Mouse (Mus musculus): Measurements from ENCODE around the gene Wdr72. TPM values are rescaled to one million over a fixed set of nuclear protein-coding genes. Genes with fewer than 3 reads are reported as not detected.

Wdr72 gene
- total RNA-seq (2014; rRNA removed) = 0.05 TPM in 1 of 2 replicates, not detected in the other
- polyA plus RNA-seq (2015; fragmentation: Nextera tagmentation; extraction: Ambion mirVana) = 0.16 and 0.22 TPM in 2 replicates

DNA sequence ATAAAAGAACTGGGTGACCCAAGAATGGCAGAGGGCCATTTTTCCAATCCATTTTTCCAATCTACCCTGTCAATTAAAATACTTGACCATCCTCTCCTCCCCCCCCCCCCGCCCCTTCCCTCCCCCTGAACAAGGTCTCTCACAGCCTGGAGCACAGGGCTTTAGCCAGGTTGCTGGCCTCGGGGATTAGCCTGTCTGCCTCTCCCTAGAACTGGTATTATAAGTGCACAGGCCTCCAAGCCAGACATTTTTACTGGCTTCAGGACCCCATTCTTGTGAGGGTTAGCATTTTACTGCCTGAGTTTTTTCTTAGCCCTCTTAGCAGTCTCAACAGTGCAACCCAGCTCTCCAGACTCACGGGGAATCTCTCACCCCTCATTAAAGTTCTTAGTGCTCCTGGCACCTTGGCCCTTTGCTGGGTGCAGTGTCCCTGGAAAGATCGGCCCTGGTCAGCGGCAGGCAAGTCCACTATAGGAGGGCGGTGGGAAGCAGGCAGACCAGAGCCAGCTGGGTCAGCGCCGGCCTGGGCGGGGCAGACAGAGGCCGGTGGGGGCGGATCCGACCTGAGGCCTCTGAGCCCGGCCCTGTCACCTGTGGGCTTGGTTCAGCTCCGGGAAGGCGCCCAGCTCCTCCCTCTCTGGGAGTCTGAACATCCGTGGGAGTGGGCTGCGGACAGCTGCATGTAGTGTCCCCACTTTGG lies at the start of gene Wdr72:
Gene Wdr72, plus strand, starts transcription at position 596 of the 700 bp plus-strand sequence.
- ATAC-seq (no peak), DNase-seq (no peak)
- H3K36me3 ChIP-seq (ENCODE audit: insufficient read depth) = no peaks in the 10 kb centered on the region
- H3K4me3 ChIP-seq (ENCODE audit: low read depth, low read length) = no peak within 1 kb of the TSS
- no peaks in the 10 kb centered on the region for H3K9me3 ChIP-seq (ENCODE audit: low read length)
- 12% methylated on average over 16 of the region's 17 CpGs for WGBS
- H3K4me2 ChIP-seq (ENCODE audit: low read depth) = peak within 1 kb of the TSS; percentile 34
- TF ChIP-seq CTCF (IDR thresholded peaks at IDR 0.05; ENCODE audit: low read depth) = no peak
- H3K9ac ChIP-seq = no peak within 1 kb of the TSS
- no peaks in the 10 kb centered on the region for H3K27me3 ChIP-seq (ENCODE audit: insufficient read depth, low read length)
- H3K27ac ChIP-seq (ENCODE audit: low read depth, low read length) = no peak within 1 kb of the TSS
- no peaks in the 10 kb centered on the region for H3K4me1 ChIP-seq (ENCODE audit: insufficient read depth)

DNA sequence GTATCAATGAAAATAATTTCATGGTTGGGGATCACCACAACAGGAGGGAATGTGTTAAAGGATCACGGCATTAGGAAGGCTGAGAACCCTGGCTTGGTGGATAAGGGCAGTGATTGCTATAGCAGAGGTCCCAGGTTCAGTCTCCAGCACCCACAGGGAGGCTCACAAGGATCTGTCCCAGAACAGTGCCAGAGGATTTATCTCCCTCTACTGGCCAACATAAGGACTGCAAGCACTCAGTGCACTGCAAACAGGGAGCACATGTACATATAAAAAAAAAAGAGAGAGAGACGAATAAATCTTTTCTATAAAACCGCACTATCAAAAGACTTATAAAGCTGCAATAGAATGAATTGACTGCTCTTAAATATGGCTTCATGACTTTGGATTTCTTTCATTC lies 43.9 kb upstream of the Wdr72 start:
- Histone ChIP-seq H3K36me3 (ENCODE audit: insufficient read depth) (no peaks in the 10 kb centered on the region), H3K9ac (no peak overlapping the region), H3K27ac (ENCODE audit: low read depth, low read length) (no peak overlapping the region), H3K4me1 (ENCODE audit: insufficient read depth) (no peaks in the 10 kb centered on the region), H3K9me3 (ENCODE audit: low read length) (no peaks in the 10 kb centered on the region), H3K4me2 (ENCODE audit: low read depth) (no peak overlapping the region), H3K4me3 (ENCODE audit: low read depth, low read length) (no peak overlapping the region), H3K27me3 (ENCODE audit: insufficient read depth, low read length) (no peaks in the 10 kb centered on the region)
- DNase-seq (no peak), ATAC-seq (peak; percentile 36)
- WGBS = 88% methylated on average over 3 of the region's 3 CpGs
- peak; percentile 50 for TF ChIP-seq CTCF (IDR thresholded peaks at IDR 0.05; ENCODE audit: low read depth)

DNA sequence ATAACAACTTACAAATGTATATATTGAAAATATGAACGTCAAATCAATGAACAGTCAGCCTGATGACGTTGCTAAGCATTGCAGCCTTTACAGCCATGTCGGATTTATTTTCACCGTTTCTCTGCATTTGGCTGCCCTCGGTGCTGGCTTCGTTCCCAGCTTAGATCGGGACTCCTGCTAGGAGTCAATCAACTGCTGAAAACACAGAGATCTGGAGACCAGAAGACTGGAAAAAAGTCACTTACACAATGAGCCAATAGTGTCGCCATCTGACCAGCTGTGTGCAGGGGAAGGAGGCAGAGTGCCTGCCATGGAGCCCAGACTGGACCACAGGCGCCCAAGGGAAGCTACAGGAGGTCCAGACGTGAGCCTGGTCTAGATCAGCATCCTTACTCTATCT lies 43.4 kb upstream of the Wdr72 start:
- 45% methylated on average over 10 of the region's 10 CpGs for WGBS

DNA sequence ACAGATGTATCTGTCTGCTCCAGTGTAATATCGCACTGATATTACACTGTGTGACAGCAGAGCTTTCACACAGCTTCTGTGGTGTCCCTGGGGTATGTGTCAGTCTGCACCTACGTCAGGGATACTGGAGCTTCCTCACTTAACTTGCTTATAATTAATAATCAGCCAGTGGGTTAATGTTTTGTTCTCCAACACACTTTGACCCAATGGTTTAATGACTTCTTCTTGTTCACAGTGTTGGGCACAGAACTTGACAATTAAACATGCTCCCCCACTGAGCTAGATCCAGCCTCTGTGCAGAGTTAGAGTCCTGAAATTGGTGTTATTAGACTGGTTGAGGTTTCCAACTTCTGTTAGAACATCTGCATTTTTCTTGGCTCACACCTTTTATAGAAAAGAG lies 34.2 kb upstream of the Wdr72 start:
- 78% methylated on average over 2 of the region's 2 CpGs for WGBS
- no peaks in the 10 kb centered on the region for H3K9me3 ChIP-seq (ENCODE audit: low read length)
- H3K27ac ChIP-seq (ENCODE audit: low read depth, low read length) = no peak overlapping the region
- H3K36me3 ChIP-seq (ENCODE audit: insufficient read depth) = no peaks in the 10 kb centered on the region
- no peak overlapping the region for H3K4me2 ChIP-seq (ENCODE audit: low read depth)
- ATAC-seq (no peak), DNase-seq (no peak)
- no peaks in the 10 kb centered on the region for H3K4me1 ChIP-seq (ENCODE audit: insufficient read depth)
- TF ChIP-seq CTCF (IDR thresholded peaks at IDR 0.05; ENCODE audit: low read depth) = no peak
- H3K27me3 ChIP-seq (ENCODE audit: insufficient read depth, low read length) = no peaks in the 10 kb centered on the region
- H3K4me3 ChIP-seq (ENCODE audit: low read depth, low read length) = no peak overlapping the region
- H3K9ac ChIP-seq = no peak overlapping the region

More for the DNA sequence above, 43.4 kb upstream of the Wdr72 start:
- H3K4me1 ChIP-seq (ENCODE audit: insufficient read depth) = no peaks in the 10 kb centered on the region
- ATAC-seq (peak; percentile 32; the same call in 1 of the 2 replicates), DNase-seq (no peak)
- no peak for TF ChIP-seq CTCF (IDR thresholded peaks at IDR 0.05; ENCODE audit: low read depth)
- H3K4me3 ChIP-seq (ENCODE audit: low read depth, low read length) = no peak overlapping the region
- H3K27ac ChIP-seq (ENCODE audit: low read depth, low read length) = no peak overlapping the region
- H3K36me3 ChIP-seq (ENCODE audit: insufficient read depth) = no peaks in the 10 kb centered on the region
- H3K9ac ChIP-seq = no peak overlapping the region
- no peaks in the 10 kb centered on the region for H3K27me3 ChIP-seq (ENCODE audit: insufficient read depth, low read length)
- H3K4me2 ChIP-seq (ENCODE audit: low read depth) = no peak overlapping the region
- H3K9me3 ChIP-seq (ENCODE audit: low read length) = no peaks in the 10 kb centered on the region

DNA sequence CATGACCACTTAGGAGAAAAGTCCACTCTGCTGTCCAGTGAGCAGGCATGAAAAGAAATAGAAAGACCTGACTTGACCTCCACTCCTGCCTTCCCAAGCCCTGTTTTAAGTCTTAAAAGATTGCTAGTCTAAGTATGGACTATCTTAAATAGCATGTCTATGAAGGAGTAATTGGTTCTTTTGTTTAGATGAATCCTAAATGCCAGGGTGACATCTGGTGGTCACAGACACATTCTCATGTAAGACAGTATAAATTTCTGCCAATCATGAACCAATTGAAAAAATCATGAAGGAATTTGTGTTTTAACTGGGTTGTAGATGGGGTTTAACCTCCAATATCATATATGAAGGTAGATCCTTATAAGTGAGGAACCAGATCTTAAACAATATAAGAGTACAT lies 31.7 kb upstream of the Wdr72 start:
- peak; percentile 49 for TF ChIP-seq CTCF (IDR thresholded peaks at IDR 0.05; ENCODE audit: low read depth)
- Histone ChIP-seq H3K27me3 (ENCODE audit: insufficient read depth, low read length) (no peaks in the 10 kb centered on the region), H3K9ac (no peak overlapping the region), H3K9me3 (ENCODE audit: low read length) (no peaks in the 10 kb centered on the region), H3K4me1 (ENCODE audit: insufficient read depth) (no peaks in the 10 kb centered on the region), H3K4me2 (ENCODE audit: low read depth) (no peak overlapping the region), H3K36me3 (ENCODE audit: insufficient read depth) (no peaks in the 10 kb centered on the region), H3K27ac (ENCODE audit: low read depth, low read length) (no peak overlapping the region), H3K4me3 (ENCODE audit: low read depth, low read length) (no peak overlapping the region)
- peak; percentile 56 for DNase-seq
- peak; percentile 45; the same call in 1 of the 2 replicates for ATAC-seq

DNA sequence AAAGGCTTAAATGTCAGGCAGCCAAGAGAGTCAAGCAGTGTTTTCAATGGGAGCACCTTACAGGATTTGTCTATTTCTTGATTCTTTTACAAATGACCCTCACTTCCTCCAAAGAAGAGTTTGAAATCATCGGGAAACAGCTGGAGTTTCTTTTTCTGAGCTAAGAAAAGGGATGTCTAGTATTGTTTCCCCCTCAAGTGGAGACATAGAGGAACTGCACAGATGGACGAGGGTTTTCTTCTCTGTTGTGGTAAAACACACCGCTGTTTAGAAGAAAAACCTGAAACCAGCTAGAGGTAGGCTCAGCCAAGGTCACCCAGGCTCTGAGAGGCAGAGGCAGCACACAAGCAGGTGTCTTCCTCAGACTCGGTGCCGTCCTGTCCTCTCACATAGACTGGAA lies 29.9 kb upstream of the Wdr72 start:
- Histone ChIP-seq H3K4me2 (ENCODE audit: low read depth) (no peak overlapping the region), H3K27me3 (ENCODE audit: insufficient read depth, low read length) (no peaks in the 10 kb centered on the region), H3K4me3 (ENCODE audit: low read depth, low read length) (no peak overlapping the region), H3K9ac (no peak overlapping the region), H3K27ac (ENCODE audit: low read depth, low read length) (no peak overlapping the region), H3K9me3 (ENCODE audit: low read length) (no peaks in the 10 kb centered on the region), H3K36me3 (ENCODE audit: insufficient read depth) (no peaks in the 10 kb centered on the region), H3K4me1 (ENCODE audit: insufficient read depth) (no peaks in the 10 kb centered on the region)
- 35% methylated on average over 5 of the region's 5 CpGs for WGBS
- peak; percentile 47; the same call in 1 of the 2 replicates for ATAC-seq
- TF ChIP-seq CTCF (IDR thresholded peaks at IDR 0.05; ENCODE audit: low read depth) = peak; percentile 72
- peak; percentile 34 for DNase-seq

DNA sequence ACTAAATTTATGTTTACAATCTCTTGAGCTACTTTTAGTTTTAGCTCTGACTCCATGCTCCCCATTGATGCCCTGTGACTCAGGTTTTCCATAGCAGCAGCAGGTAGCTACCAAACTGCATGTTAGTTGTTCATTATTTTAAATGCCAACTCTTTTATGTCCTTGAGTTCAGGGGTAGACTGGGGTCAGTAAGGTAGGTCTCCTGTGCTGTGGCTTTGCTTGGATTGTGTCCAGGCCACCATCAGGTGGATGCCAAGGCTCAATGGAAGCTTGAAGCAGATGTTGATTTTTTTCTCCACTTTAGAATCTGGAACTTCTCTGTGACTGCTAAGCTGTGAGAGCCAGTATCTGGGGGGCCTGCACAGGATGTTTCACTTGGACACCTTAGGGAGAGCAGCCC lies 8.6 kb upstream of the Wdr72 start:
- no peak for TF ChIP-seq CTCF (IDR thresholded peaks at IDR 0.05; ENCODE audit: low read depth)
- H3K4me1 ChIP-seq (ENCODE audit: insufficient read depth) = no peaks in the 10 kb centered on the region
- no peaks in the 10 kb centered on the region for H3K27me3 ChIP-seq (ENCODE audit: insufficient read depth, low read length)
- no peaks in the 10 kb centered on the region for H3K36me3 ChIP-seq (ENCODE audit: insufficient read depth)
- no peak overlapping the region for H3K4me3 ChIP-seq (ENCODE audit: low read depth, low read length)
- H3K9ac ChIP-seq = no peak overlapping the region
- no peak for DNase-seq
- ATAC-seq = no peak
- no peak overlapping the region for H3K27ac ChIP-seq (ENCODE audit: low read depth, low read length)
- H3K9me3 ChIP-seq (ENCODE audit: low read length) = no peaks in the 10 kb centered on the region
- H3K4me2 ChIP-seq (ENCODE audit: low read depth) = no peak overlapping the region
